Mouse (Mus musculus) forebrain, embryonic 14.5 days (tissue): ENCODE measurements around the gene Focad. TPM values are rescaled to one million over a fixed set of nuclear protein-coding genes. Genes with fewer than 3 reads are reported as not detected.

Experiments
- ATAC-seq: fragments of 200-750 bp; cut with Nextera tagmentation; 2 replicates; pipeline ENCODE4 v1.8.0; 2017; ENCODE audit warnings: mild to moderate bottlenecking, moderate library complexity
- DNase-seq: peaks from one replicate; pipeline ENCODE4 v3.0.0-alpha.2; 2015; ENCODE audit warnings: low spot score
- H3K27ac ChIP-seq: fragments of 300-500 bp; sonication (generic); 2 replicates; pipeline ENCODE4 v1.5.1; 2014; ENCODE audit warnings: low read depth, mild to moderate bottlenecking, control low read depth, low read length, moderate library complexity
- H3K27me3 ChIP-seq: fragments of 300-500 bp; sonication (generic); replicated peaks from 2 replicates; pipeline ENCODE4 v1.6.1; 2014; ENCODE audit warnings: low read length, control low read depth, mixed read lengths; ENCODE audit not compliant: control insufficient read depth, insufficient read depth
- H3K36me3 ChIP-seq: fragments of 300-500 bp; sonication (generic); 2 replicates; pipeline ENCODE4 v1.6.1; 2014; ENCODE audit warnings: low read length, control low read depth; ENCODE audit not compliant: control insufficient read depth, insufficient read depth
- H3K4me1 ChIP-seq: fragments of 300-500 bp; sonication (generic); 2 replicates; pipeline ENCODE4 v1.6.1; 2014; ENCODE audit warnings: antibody characterized with exemption, low read length, control low read depth; ENCODE audit not compliant: control insufficient read depth, insufficient read depth
- H3K4me2 ChIP-seq: fragments of 300-500 bp; sonication (generic); 2 replicates; pipeline ENCODE4 v1.6.1; 2014; ENCODE audit warnings: mild to moderate bottlenecking, control low read depth, low read length
- H3K4me3 ChIP-seq: fragments of 300-500 bp; sonication (generic); 2 replicates; pipeline ENCODE4 v1.5.1; 2014; ENCODE audit warnings: low read depth, low read length, control low read depth
- H3K9ac ChIP-seq: fragments of 300-500 bp; sonication (generic); 2 replicates; pipeline ENCODE4 v1.6.1; 2014; ENCODE audit warnings: mild to moderate bottlenecking, low read length, control low read depth, moderate library complexity
- H3K9me3 ChIP-seq: fragments of 300-500 bp; sonication (generic); replicated peaks from 2 replicates; pipeline ENCODE4 v1.6.1; 2016; ENCODE audit warnings: low read length, control low read depth, mixed read lengths; ENCODE audit not compliant: control insufficient read depth
- WGBS: fragments of 180-500 bp; shearing (Covaris S2); extraction: QIAGEN DNeasy Blood & Tissue Kit; methylation state at CpG from one replicate; pipeline ENCODE4 v1.1.7; 2014; 5-methylcytosine and 5-hydroxymethylcytosine counted together
- polyA plus RNA-seq: library from polyadenylated mRNA; unstranded; fragments of >200 nt; fragmentation: Nextera tagmentation; extraction: Ambion mirVana; gene quantifications from 2 replicates; pipeline ENCODE4 v1.2.1, GENCODE M21; 2014

The Focad gene
- 19.5 and 20.1 TPM in 2 replicates for polyA plus RNA-seq

GRCm38 (mm10) chr4:88094062-88094767 lies at the start of gene Focad:
Gene Focad, plus strand, starts transcription at chr4:88094629.
- ATAC-seq (peak; percentile 99), DNase-seq (peak; percentile 99)
- H3K9me3 ChIP-seq, result no peaks in the 10 kb centered on the region
- H3K36me3 ChIP-seq, result no peaks in the 10 kb centered on the region
- no peak within 1 kb of the TSS; the same call in 1 of the 2 replicates for H3K27ac ChIP-seq
- WGBS, result under 1% methylated on average over 34 of the region's 34 CpGs
- peak within 1 kb of the TSS; percentile 79 for H3K4me3 ChIP-seq
- peak within 1 kb of the TSS; percentile 96 for H3K4me2 ChIP-seq
- H3K9ac ChIP-seq, result peak within 1 kb of the TSS; percentile 72
- H3K27me3 ChIP-seq, result no peaks in the 10 kb centered on the region
- H3K4me1 ChIP-seq, result peaks cover 7% of the 10 kb centered on the region

GRCm38 (mm10) chr4:88045151-88045550 lies 49.3 kb upstream of the Focad start:
- Histone ChIP-seq H3K4me2 (no peak overlapping the region), H3K9ac (no peak overlapping the region), H3K4me1 (no peaks in the 10 kb centered on the region), H3K27ac (no peak overlapping the region), H3K4me3 (no peak overlapping the region), H3K36me3 (no peaks in the 10 kb centered on the region), H3K27me3 (no peaks in the 10 kb centered on the region), H3K9me3 (no peaks in the 10 kb centered on the region)
- DNase-seq, result no peak
- ATAC-seq, result no peak
- WGBS, result 86% methylated on average over 4 of the region's 4 CpGs

- Histone ChIP-seq H3K9me3 (no peaks in the 10 kb centered on the region), H3K27ac (no peak overlapping the region), H3K4me3 (no peak overlapping the region), H3K9ac (no peak overlapping the region), H3K4me2 (no peak overlapping the region), H3K36me3 (no peaks in the 10 kb centered on the region), H3K27me3 (no peaks in the 10 kb centered on the region), H3K4me1 (no peaks in the 10 kb centered on the region)
- DNase-seq (no peak), ATAC-seq (no peak)
- 81% methylated on average over 8 of the region's 8 CpGs for WGBS
These were observed 48.1 kb upstream of the Focad start for GRCm38 (mm10) chr4:88046280-88046679.

- Histone ChIP-seq H3K4me2 (no peak overlapping the region), H3K27ac (no peak overlapping the region), H3K9me3 (no peaks in the 10 kb centered on the region), H3K27me3 (no peaks in the 10 kb centered on the region), H3K4me3 (no peak overlapping the region), H3K9ac (no peak overlapping the region), H3K4me1 (no peaks in the 10 kb centered on the region), H3K36me3 (no peaks in the 10 kb centered on the region)
- ATAC-seq (no peak), DNase-seq (no peak)
- 82% methylated on average over 2 of the region's 2 CpGs for WGBS
These were observed 19.0 kb upstream of the Focad start for GRCm38 (mm10) chr4:88075388-88075787.

GRCm38 (mm10) chr4:88078983-88079382 lies 15.4 kb upstream of the Focad start:
- H3K4me3 ChIP-seq, result no peak overlapping the region
- 81% methylated on average over 3 of the region's 3 CpGs for WGBS
- no peaks in the 10 kb centered on the region for H3K4me1 ChIP-seq
- no peaks in the 10 kb centered on the region for H3K27me3 ChIP-seq
- no peak overlapping the region for H3K27ac ChIP-seq
- no peak overlapping the region for H3K4me2 ChIP-seq
- ATAC-seq (no peak), DNase-seq (no peak)
- H3K36me3 ChIP-seq, result no peaks in the 10 kb centered on the region
- H3K9ac ChIP-seq, result no peak overlapping the region
- H3K9me3 ChIP-seq, result no peaks in the 10 kb centered on the region

- Histone ChIP-seq H3K27me3 (no peaks in the 10 kb centered on the region), H3K27ac (no peak overlapping the region), H3K4me1 (no peaks in the 10 kb centered on the region), H3K36me3 (no peaks in the 10 kb centered on the region), H3K9ac (no peak overlapping the region), H3K4me2 (no peak overlapping the region), H3K9me3 (no peaks in the 10 kb centered on the region), H3K4me3 (no peak overlapping the region)
- DNase-seq (no peak), ATAC-seq (no peak)
- WGBS, result 76% methylated on average over 5 of the region's 5 CpGs
These were observed 13.0 kb upstream of the Focad start for GRCm38 (mm10) chr4:88081417-88081816.

GRCm38 (mm10) chr4:88081885-88082284 lies 12.5 kb upstream of the Focad start:
- H3K36me3 ChIP-seq, result no peaks in the 10 kb centered on the region
- no peak overlapping the region for H3K4me3 ChIP-seq
- H3K4me2 ChIP-seq, result no peak overlapping the region
- no peaks in the 10 kb centered on the region for H3K9me3 ChIP-seq
- no peak overlapping the region for H3K9ac ChIP-seq
- ATAC-seq (no peak), DNase-seq (no peak)
- H3K27me3 ChIP-seq, result no peaks in the 10 kb centered on the region
- H3K27ac ChIP-seq, result no peak overlapping the region
- H3K4me1 ChIP-seq, result no peaks in the 10 kb centered on the region
- 99% methylated on average over 3 of the region's 3 CpGs for WGBS

GRCm38 (mm10) chr4:88082381-88082780 lies 12.0 kb upstream of the Focad start:
- H3K9me3 ChIP-seq, result no peaks in the 10 kb centered on the region
- H3K4me2 ChIP-seq, result no peak overlapping the region
- H3K36me3 ChIP-seq, result no peaks in the 10 kb centered on the region
- DNase-seq (no peak), ATAC-seq (no peak)
- H3K4me1 ChIP-seq, result no peaks in the 10 kb centered on the region
- no peaks in the 10 kb centered on the region for H3K27me3 ChIP-seq
- WGBS, result 88% methylated on average over 4 of the region's 4 CpGs
- H3K4me3 ChIP-seq, result no peak overlapping the region
- H3K9ac ChIP-seq, result no peak overlapping the region
- no peak overlapping the region for H3K27ac ChIP-seq

- Histone ChIP-seq H3K4me1 (no peaks in the 10 kb centered on the region), H3K9me3 (no peaks in the 10 kb centered on the region), H3K27me3 (no peaks in the 10 kb centered on the region), H3K36me3 (no peaks in the 10 kb centered on the region), H3K9ac (no peak overlapping the region), H3K4me3 (no peak overlapping the region), H3K4me2 (no peak overlapping the region), H3K27ac (no peak overlapping the region)
- ATAC-seq (no peak), DNase-seq (no peak)
- WGBS, result 65% methylated on average over 3 of the region's 3 CpGs
These were observed 10.6 kb upstream of the Focad start for GRCm38 (mm10) chr4:88083781-88084180.
